ENCODE assay signal across 9 mouse cellular contexts in genomic region chr17:55976255-55976862, GRCm38 (mm10). TPM values are rescaled to one million over a fixed set of nuclear protein-coding genes. Genes with fewer than 3 reads are reported as not detected.
A peak's percentile ranks its signal among the peaks of the same experiment; 100 is the strongest.
DNase-seq lines count a peak whose midpoint lies in the region; ATAC-seq and TF ChIP-seq lines count a peak whose summit lies in the region.
"Had no signal": no experiment of that assay in that cellular context is flagged by ENCODE, and none has a peak within 500 bp of the region (broad histone marks: within the 10 kb centered on the region; RNA-seq: fewer than 3 reads in every experiment).

No protein-coding gene starts in this region.

- no peak overlapping the region; the same call in 1 of the 2 replicates for H3K9ac ChIP-seq in forebrain, embryonic 15.5 days (replicated peaks)
- peak overlapping the region; percentile 39 for H3K9ac ChIP-seq in hindbrain, embryonic 12.5 days
- H3K9ac ChIP-seq: limb, embryonic 15.5 days had no signal

- TF ChIP-seq CTCF in left cerebral cortex, adult 2 months (IDR thresholded peaks at IDR 0.05), result peak; percentile 92

- H3K4me1 ChIP-seq in forebrain, embryonic 15.5 days, result peaks cover 17% of the 10 kb centered on the region
- H3K4me1 ChIP-seq in hindbrain, embryonic 12.5 days, result peaks cover 29% of the 10 kb centered on the region

- H3K36me3 ChIP-seq in forebrain, embryonic 15.5 days, result peaks cover 10% of the 10 kb centered on the region
- peaks cover 30% of the 10 kb centered on the region for H3K36me3 ChIP-seq in hindbrain, embryonic 12.5 days
- H3K36me3 ChIP-seq: limb, embryonic 15.5 days had no signal

- intact Hi-C loops in left cerebral cortex, adult 2 months (cut with DNase I), result loop anchor here (2.0 kb wide), 1 partner anchor 34 kb away; no protein-coding TSS in a partner anchor

- no peaks in the 10 kb centered on the region for H3K27me3 ChIP-seq in forebrain, embryonic 15.5 days
- H3K27me3 ChIP-seq in hindbrain, embryonic 12.5 days, result no peaks in the 10 kb centered on the region

- H3K4me3 ChIP-seq in forebrain, embryonic 15.5 days, result no peak overlapping the region
- H3K4me3 ChIP-seq in hindbrain, embryonic 12.5 days, result no peak overlapping the region
- no peak overlapping the region for H3K4me3 ChIP-seq in left cerebral cortex, adult 2 months
- H3K4me3 ChIP-seq: limb, embryonic 15.5 days had no signal

- peak; percentile 88 for DNase-seq in NIH3T3 (ENCODE audit: low read depth)
- DNase-seq in cerebellum, adult 11 months, result peak; percentile 84
- DNase-seq in left cerebral cortex, adult 2 months (ENCODE audit: extremely low spot score in 1 of 2, low spot score in 2 of 2), result peak; percentile 76 to 78
- peak; percentile 62 for DNase-seq in retina, postnatal 7 days (ENCODE audit: low read depth, low spot score)
- DNase-seq in urinary bladder, postnatal 36 days (ENCODE audit: low spot score in 2 of 2), result peak; percentile 68 to 81

- no peak overlapping the region for H3K4me2 ChIP-seq in forebrain, embryonic 15.5 days (replicated peaks)
- no peak overlapping the region for H3K4me2 ChIP-seq in hindbrain, embryonic 12.5 days (replicated peaks)
- H3K4me2 ChIP-seq: limb, embryonic 15.5 days had no signal

- peak; percentile 71 for ATAC-seq in forebrain, embryonic 15.5 days (replicated peaks)
- ATAC-seq in hindbrain, embryonic 12.5 days (ENCODE audit: low FRiP score), result peak; percentile 72
- ATAC-seq in megakaryocyte, adult 5-6 weeks (ENCODE audit: poor library complexity, severe bottlenecking), result peak; percentile 97

- peak overlapping the region; percentile 33; the same call in 1 of the 2 replicates for H3K27ac ChIP-seq in forebrain, embryonic 15.5 days (replicated peaks)
- H3K27ac ChIP-seq in hindbrain, embryonic 12.5 days, result peak overlapping the region; percentile 71
- no peak overlapping the region for H3K27ac ChIP-seq in left cerebral cortex, adult 2 months
- H3K27ac ChIP-seq: limb, embryonic 15.5 days had no signal

- no peaks in the 10 kb centered on the region for H3K9me3 ChIP-seq in forebrain, embryonic 15.5 days
- H3K9me3 ChIP-seq in hindbrain, embryonic 12.5 days (replicated peaks), result no peaks in the 10 kb centered on the region
- H3K9me3 ChIP-seq: limb, embryonic 15.5 days had no signal

- 14% methylated on average over 13 of the region's 13 CpGs for WGBS in forebrain, embryonic 15.5 days
- WGBS in hindbrain, embryonic 12.5 days, result 15% methylated on average over 13 of the region's 13 CpGs

RNA-seq across cellular contexts. Expression of gene Shd, which starts 6.1 kb away (rescaled TPM):
- polyA plus RNA-seq in forebrain, embryonic 15.5 days (2015; fragmentation: Nextera tagmentation; extraction: Ambion mirVana), result 118 and 121 TPM in 2 replicates
- 133 and 135 TPM in 2 replicates for polyA plus RNA-seq in hindbrain, embryonic 12.5 days (2016; fragmentation: Nextera tagmentation; extraction: Ambion mirVana)
- 10 to 100 TPM; 36.7 to 40.1 TPM for total RNA-seq in left cerebral cortex, adult 2 months (2021)
- not detected in 2 replicates for total RNA-seq in megakaryocyte, adult 5-6 weeks (2015)
- total RNA-seq in megakaryocyte, adult 5-6 weeks (2017), result 0.88 TPM in 1 of 2 replicates, not detected in the other

RNA-seq across cellular contexts. Expression of gene Fsd1, which starts 9.9 kb away (rescaled TPM):
- polyA plus RNA-seq in forebrain, embryonic 15.5 days (2015; fragmentation: Nextera tagmentation; extraction: Ambion mirVana), result 127 and 151 TPM in 2 replicates
- polyA plus RNA-seq in hindbrain, embryonic 12.5 days (2016; fragmentation: Nextera tagmentation; extraction: Ambion mirVana), result 96.4 and 103 TPM in 2 replicates
- total RNA-seq in left cerebral cortex, adult 2 months (2021), result 10 to 100 TPM; 88.7 to 90.6 TPM
- total RNA-seq in megakaryocyte, adult 5-6 weeks (2015), result not detected in 2 replicates
- not detected in 2 replicates for total RNA-seq in megakaryocyte, adult 5-6 weeks (2017)

RNA-seq across cellular contexts. Expression of gene Yju2, which starts 17.5 kb away (rescaled TPM):
- polyA plus RNA-seq in forebrain, embryonic 15.5 days (2015; fragmentation: Nextera tagmentation; extraction: Ambion mirVana), result 25.2 and 27.8 TPM in 2 replicates
- polyA plus RNA-seq in hindbrain, embryonic 12.5 days (2016; fragmentation: Nextera tagmentation; extraction: Ambion mirVana), result 24.1 and 26.7 TPM in 2 replicates
- total RNA-seq in left cerebral cortex, adult 2 months (2021), result 10 to 100 TPM; 16.4 to 17.4 TPM
- 6.3 and 10.9 TPM in 2 replicates for total RNA-seq in megakaryocyte, adult 5-6 weeks (2015)
- 14.7 and 17.1 TPM in 2 replicates for total RNA-seq in megakaryocyte, adult 5-6 weeks (2017)

RNA-seq across cellular contexts. Expression of gene Ebi3, which starts 23.9 kb away (rescaled TPM):
- 3.1 and 3.9 TPM in 2 replicates for polyA plus RNA-seq in forebrain, embryonic 15.5 days (2015; fragmentation: Nextera tagmentation; extraction: Ambion mirVana)
- 2.6 and 4.4 TPM in 2 replicates for polyA plus RNA-seq in hindbrain, embryonic 12.5 days (2016; fragmentation: Nextera tagmentation; extraction: Ambion mirVana)
- 1 to 10 TPM; 1.2 to 1.4 TPM for total RNA-seq in left cerebral cortex, adult 2 months (2021)
- 31.8 and 36.1 TPM in 2 replicates for total RNA-seq in megakaryocyte, adult 5-6 weeks (2015)
- total RNA-seq in megakaryocyte, adult 5-6 weeks (2017), result 16.6 and 34.0 TPM in 2 replicates

RNA-seq across cellular contexts. Expression of gene Zfp119b, which starts 27.1 kb away (rescaled TPM):
- 6.9 and 7.9 TPM in 2 replicates for polyA plus RNA-seq in forebrain, embryonic 15.5 days (2015; fragmentation: Nextera tagmentation; extraction: Ambion mirVana)
- 6.2 and 6.3 TPM in 2 replicates for polyA plus RNA-seq in hindbrain, embryonic 12.5 days (2016; fragmentation: Nextera tagmentation; extraction: Ambion mirVana)
- 1 to 10 TPM; 2.3 to 4.1 TPM for total RNA-seq in left cerebral cortex, adult 2 months (2021)
- total RNA-seq in megakaryocyte, adult 5-6 weeks (2015), result 9.1 and 12.0 TPM in 2 replicates
- 4.6 and 7.0 TPM in 2 replicates for total RNA-seq in megakaryocyte, adult 5-6 weeks (2017)

Comparison
In these comparisons a context has a peak if more than half of its experiments do, and no peak if none do; other contexts are left out.
1. RNA of gene Shd, which starts 6.1 kb away (total RNA-seq): 36.7 to 40.1 TPM in left cerebral cortex, adult 2 months; 0.88 TPM in megakaryocyte, adult 5-6 weeks; every median in the first group is over 10 times any median in the second.
2. RNA of gene Fsd1, which starts 9.9 kb away (total RNA-seq): 88.7 to 90.6 TPM in left cerebral cortex, adult 2 months; not detected in megakaryocyte, adult 5-6 weeks; every median in the first group is over 10 times any median in the second.
3. Peak in every context shown above with its lines, with median percentiles within 50 percentile points of each other: DNase-seq and ATAC-seq.